Mouse (Mus musculus) stomach, embryonic 16.5 days (tissue): ENCODE measurements around the gene Smtnl2. TPM values are rescaled to one million over a fixed set of nuclear protein-coding genes. Genes with fewer than 3 reads are reported as not detected.

Experiments used
- ATAC-seq: fragments of 200-750 bp; cut with Nextera tagmentation; 2 replicates; pipeline ENCODE4 v1.8.0; 2017; ENCODE audit warnings: moderate number of reproducible peaks, moderate TSS enrichment; ENCODE audit not compliant: insufficient read depth, low FRiP score
- H3K27ac ChIP-seq: fragments of 300-500 bp; sonication (generic); 2 replicates; pipeline ENCODE4 v1.5.1; 2014; ENCODE audit warnings: low read length
- H3K27me3 ChIP-seq: fragments of 300-500 bp; sonication (generic); 2 replicates; pipeline ENCODE4 v1.6.1; 2014; ENCODE audit warnings: low read length, control low read depth, mixed read lengths; ENCODE audit not compliant: control insufficient read depth, insufficient read depth
- H3K36me3 ChIP-seq: fragments of 300-500 bp; sonication (generic); 2 replicates; pipeline ENCODE4 v1.6.1; 2014; ENCODE audit warnings: low read length; ENCODE audit not compliant: control insufficient read depth, insufficient read depth
- H3K4me1 ChIP-seq: fragments of 300-500 bp; sonication (generic); 2 replicates; pipeline ENCODE4 v1.6.1; 2014; ENCODE audit warnings: low read length, control low read depth, mixed read lengths; ENCODE audit not compliant: control insufficient read depth, insufficient read depth
- H3K4me2 ChIP-seq: fragments of 300-500 bp; sonication (generic); 2 replicates; pipeline ENCODE4 v1.6.1; 2014; ENCODE audit warnings: low read depth, low read length, mixed read lengths
- H3K4me3 ChIP-seq: fragments of 300-500 bp; sonication (generic); replicated peaks from 2 replicates; pipeline ENCODE4 v1.5.1; 2014; ENCODE audit warnings: mild to moderate bottlenecking, low read length
- H3K9ac ChIP-seq: fragments of 300-500 bp; sonication (generic); 2 replicates; pipeline ENCODE4 v1.6.1; 2014; ENCODE audit warnings: low read length
- H3K9me3 ChIP-seq: fragments of 300-500 bp; sonication (generic); replicated peaks from 2 replicates; pipeline ENCODE4 v1.6.1; 2016; ENCODE audit warnings: low read length, control low read depth; ENCODE audit not compliant: control insufficient read depth
- WGBS: fragments of 180-500 bp; shearing (Covaris S2); extraction: QIAGEN DNeasy Blood & Tissue Kit; methylation state at CpG from one replicate; pipeline ENCODE4 v1.1.7; 2014; 5-methylcytosine and 5-hydroxymethylcytosine counted together
- polyA plus RNA-seq: library from polyadenylated mRNA; unstranded; fragments of >200 nt; fragmentation: Nextera tagmentation; extraction: Ambion mirVana; gene quantifications from 2 replicates; pipeline ENCODE4 v1.2.1, GENCODE M21; 2015

Smtnl2 gene
- polyA plus RNA-seq, 1 experiment from 2014 or later, result 46.2 TPM

DNA sequence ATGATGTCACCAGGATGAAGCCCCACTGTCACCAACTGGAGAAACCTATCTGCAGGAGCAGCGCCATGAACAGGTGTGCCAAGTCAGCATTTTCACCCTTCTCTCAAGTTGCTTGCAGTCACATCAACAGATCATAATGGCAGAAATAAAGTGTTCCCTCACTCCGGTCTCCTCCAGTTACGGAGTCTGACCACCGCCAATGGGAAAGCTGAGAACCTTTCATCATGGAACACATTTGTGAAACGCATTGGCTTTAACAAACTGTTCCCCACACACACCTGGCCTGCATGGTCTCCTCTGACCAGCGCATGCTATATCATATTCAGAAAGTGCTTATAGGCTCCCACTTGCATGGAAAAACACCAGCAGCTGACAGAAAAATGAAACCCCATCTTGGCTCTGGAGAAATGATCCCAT lies 23.4 kb downstream of the Smtnl2 start:
- Histone ChIP-seq H3K27ac (no peak overlapping the region), H3K4me2 (no peak overlapping the region), H3K36me3 (no peaks in the 10 kb centered on the region), H3K9me3 (no peaks in the 10 kb centered on the region), H3K27me3 (no peaks in the 10 kb centered on the region), H3K4me1 (no peaks in the 10 kb centered on the region), H3K4me3 (no peak overlapping the region), H3K9ac (no peak overlapping the region)
- no peak for ATAC-seq
- WGBS, result 94% methylated on average over 6 of the region's 6 CpGs

DNA sequence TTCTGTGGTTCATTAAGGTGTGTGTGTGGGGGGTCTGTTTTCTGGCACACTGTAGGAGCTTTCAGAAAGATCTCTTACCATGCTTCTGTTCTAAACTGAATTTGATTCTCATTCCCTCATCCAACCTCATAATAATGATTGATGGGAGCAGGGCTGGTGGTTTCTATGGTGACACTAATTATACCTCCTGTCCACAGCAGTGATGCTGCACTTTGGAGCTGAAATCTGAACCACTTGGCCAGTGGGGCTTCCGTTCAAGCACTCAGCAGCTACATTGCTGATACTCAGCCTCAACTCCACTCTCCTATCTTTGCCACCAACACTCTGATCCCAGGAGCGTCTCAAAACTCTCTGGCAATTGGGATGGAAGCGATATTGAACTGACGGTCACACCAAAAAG lies 32.2 kb downstream of the Smtnl2 start:
- Histone ChIP-seq H3K4me1 (no peaks in the 10 kb centered on the region), H3K9ac (no peak overlapping the region), H3K4me3 (no peak overlapping the region), H3K27me3 (no peaks in the 10 kb centered on the region), H3K9me3 (no peaks in the 10 kb centered on the region), H3K36me3 (no peaks in the 10 kb centered on the region), H3K27ac (no peak overlapping the region), H3K4me2 (no peak overlapping the region)
- ATAC-seq, result no peak
- WGBS, result 72% methylated on average over 4 of the region's 4 CpGs

DNA sequence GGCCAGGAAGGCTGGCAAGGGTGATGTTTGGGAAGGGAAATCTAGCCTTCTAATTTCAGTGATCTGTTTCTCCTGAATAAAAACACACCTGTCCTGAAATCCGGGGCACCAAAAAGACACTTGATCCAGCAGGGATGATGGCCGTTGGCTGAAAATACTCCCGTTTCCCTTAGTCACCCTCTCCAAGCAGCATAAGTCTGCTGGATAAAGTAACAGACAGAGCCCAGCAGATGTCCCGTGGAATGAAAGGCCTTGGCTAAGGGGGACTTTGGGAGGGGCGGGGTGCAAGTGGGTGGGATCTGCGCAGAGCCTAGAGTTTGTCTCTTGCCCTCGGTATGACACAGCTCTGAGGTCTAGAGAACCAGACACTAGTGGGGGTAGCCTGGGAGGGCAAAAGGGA lies 33.3 kb downstream of the Smtnl2 start:
- H3K27me3 ChIP-seq, result no peaks in the 10 kb centered on the region
- no peaks in the 10 kb centered on the region for H3K4me1 ChIP-seq
- no peaks in the 10 kb centered on the region for H3K36me3 ChIP-seq
- no peak for ATAC-seq
- H3K9me3 ChIP-seq, result no peaks in the 10 kb centered on the region
- no peak overlapping the region for H3K4me2 ChIP-seq
- 54% methylated on average over 7 of the region's 7 CpGs for WGBS
- no peak overlapping the region for H3K4me3 ChIP-seq
- H3K9ac ChIP-seq, result no peak overlapping the region
- no peak overlapping the region for H3K27ac ChIP-seq

DNA sequence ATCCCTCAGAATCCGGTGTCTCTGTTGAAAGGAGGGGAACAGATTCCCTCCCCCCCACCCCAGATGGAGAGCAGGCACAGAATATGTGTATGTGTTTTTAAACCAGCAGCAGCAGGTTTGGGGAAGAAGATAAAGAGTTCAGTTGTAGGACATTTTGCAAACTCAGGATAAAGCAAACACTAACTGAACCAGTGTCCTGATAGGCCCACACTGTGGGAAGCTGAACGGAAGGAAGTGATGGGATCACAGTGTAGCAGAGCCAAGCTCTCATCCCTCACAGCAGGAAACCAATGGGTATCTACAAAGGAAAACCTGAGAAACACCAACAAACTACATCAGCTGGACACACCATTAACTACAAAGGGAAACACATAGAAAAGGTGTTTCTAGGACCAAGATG lies 35.0 kb downstream of the Smtnl2 start:
- no peak for ATAC-seq
- 68% methylated on average over 2 of the region's 2 CpGs for WGBS
- Histone ChIP-seq H3K9me3 (no peaks in the 10 kb centered on the region), H3K4me1 (no peaks in the 10 kb centered on the region), H3K27me3 (no peaks in the 10 kb centered on the region; the same call in 1 of the 2 replicates), H3K27ac (no peak overlapping the region), H3K9ac (no peak overlapping the region), H3K36me3 (no peaks in the 10 kb centered on the region), H3K4me2 (no peak overlapping the region), H3K4me3 (no peak overlapping the region)

DNA sequence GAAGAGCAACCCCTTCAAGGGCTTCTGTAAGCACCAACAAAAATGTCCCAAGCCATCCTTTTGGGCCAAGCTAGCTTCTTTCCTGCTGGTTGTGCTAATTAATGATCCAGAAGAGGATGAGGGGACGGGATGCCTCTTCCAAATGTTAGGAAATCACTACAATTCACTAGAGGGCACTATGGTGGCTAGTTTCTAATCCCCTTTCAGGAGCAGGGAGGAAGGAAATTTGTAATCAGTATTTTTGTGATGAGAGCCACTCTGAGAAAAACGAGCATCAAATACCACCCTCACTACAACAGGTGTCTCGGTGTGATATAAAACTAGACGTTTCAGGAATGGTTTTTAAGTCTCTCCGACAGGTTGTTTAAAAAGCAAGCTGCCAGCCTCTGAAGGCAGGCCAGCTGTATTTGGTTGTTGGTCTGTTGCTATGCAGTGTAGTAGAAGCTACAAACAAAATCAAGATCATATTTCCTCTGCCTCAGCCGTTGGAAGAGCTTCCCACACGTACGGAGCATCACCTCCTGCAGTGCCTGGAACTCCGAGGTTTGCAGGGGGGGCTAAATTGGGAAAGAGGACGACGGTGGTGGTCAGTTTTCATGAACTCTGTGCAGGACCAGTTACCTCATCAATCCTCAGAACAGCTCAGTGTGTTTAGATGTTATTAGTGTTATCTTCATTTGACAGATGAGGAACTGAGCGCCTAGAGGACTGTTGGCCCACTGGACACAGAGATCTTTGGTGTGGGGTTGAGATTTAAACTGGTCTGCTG lies 41.4 kb downstream of the Smtnl2 start:
- Histone ChIP-seq H3K4me3 (no peak overlapping the region), H3K36me3 (no peaks in the 10 kb centered on the region), H3K4me1 (no peaks in the 10 kb centered on the region), H3K9ac (no peak overlapping the region), H3K27ac (no peak overlapping the region), H3K9me3 (no peaks in the 10 kb centered on the region), H3K4me2 (no peak overlapping the region), H3K27me3 (no peaks in the 10 kb centered on the region; the same call in 1 of the 2 replicates)
- WGBS, result 13% methylated on average over 12 of the region's 12 CpGs
- ATAC-seq, result no peak

DNA sequence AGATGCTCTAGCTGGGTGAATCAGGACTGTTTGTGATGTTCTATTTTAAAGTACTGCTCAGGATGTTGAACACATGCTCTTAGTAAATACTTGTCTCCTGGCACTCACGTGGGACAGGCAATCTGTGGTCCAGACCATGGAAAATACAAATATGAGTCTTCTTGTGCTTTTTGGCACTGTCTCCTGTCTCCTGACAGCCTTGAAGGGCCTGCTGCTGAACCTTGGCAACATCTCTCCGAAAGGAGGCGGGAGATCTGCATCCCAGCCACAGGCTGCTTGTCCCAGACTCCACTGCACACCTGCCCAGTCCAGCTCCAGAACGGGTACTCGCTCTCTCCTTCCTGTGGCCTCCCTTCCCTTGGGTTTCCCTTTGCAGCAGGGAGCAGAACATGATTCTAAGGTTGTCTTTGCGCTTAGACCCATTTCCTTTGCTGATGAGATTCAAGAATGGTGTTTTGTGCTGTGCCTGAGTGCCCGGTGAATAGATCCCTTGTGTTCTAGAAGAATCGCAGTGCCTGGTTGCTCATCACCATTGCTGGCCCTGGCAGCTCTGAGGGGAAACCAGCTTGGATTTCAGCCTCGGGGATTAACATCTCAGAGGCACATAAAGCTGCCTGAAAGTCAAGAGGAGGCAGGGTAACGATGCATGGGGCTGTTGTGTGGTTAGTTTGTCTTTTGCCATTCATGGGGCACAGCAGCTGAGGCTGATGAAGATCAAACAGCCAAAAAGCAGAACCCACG lies 43.4 kb downstream of the Smtnl2 start:
- Histone ChIP-seq H3K36me3 (no peaks in the 10 kb centered on the region), H3K27me3 (no peaks in the 10 kb centered on the region; the same call in 1 of the 2 replicates), H3K4me2 (no peak overlapping the region), H3K27ac (no peak overlapping the region), H3K9me3 (no peaks in the 10 kb centered on the region), H3K9ac (no peak overlapping the region), H3K4me1 (no peaks in the 10 kb centered on the region), H3K4me3 (no peak overlapping the region)
- WGBS, result 57% methylated on average over 11 of the region's 11 CpGs
- no peak for ATAC-seq

DNA sequence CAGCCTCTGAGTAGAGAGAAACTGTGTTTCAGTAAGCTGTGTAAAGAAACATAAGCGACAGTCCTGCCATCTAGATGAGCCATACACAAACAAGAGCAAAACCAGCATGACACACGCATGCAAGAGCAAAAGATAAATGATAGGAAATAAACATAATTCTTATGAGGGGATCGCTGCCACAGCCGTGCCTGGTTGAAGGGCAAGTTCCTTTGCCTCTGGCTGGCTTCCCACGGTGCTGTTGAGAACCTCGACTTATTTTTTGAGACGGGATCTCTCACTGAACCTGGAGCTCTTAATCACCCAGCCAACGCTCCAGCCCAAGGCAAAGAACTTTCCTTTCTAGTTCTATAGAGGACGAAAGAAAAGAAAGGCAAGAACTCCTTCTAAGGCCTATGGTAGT lies 45.4 kb downstream of the Smtnl2 start:
- Histone ChIP-seq H3K36me3 (no peaks in the 10 kb centered on the region), H3K4me3 (no peak overlapping the region), H3K9me3 (no peaks in the 10 kb centered on the region), H3K27me3 (no peaks in the 10 kb centered on the region), H3K4me2 (no peak overlapping the region), H3K9ac (no peak overlapping the region), H3K27ac (no peak overlapping the region), H3K4me1 (0 out of 2 replicates have a peak, but pooled peaks cover 3% of the 10 kb centered on the region)
- WGBS, result 67% methylated on average over 9 of the region's 9 CpGs
- ATAC-seq, result no peak

DNA sequence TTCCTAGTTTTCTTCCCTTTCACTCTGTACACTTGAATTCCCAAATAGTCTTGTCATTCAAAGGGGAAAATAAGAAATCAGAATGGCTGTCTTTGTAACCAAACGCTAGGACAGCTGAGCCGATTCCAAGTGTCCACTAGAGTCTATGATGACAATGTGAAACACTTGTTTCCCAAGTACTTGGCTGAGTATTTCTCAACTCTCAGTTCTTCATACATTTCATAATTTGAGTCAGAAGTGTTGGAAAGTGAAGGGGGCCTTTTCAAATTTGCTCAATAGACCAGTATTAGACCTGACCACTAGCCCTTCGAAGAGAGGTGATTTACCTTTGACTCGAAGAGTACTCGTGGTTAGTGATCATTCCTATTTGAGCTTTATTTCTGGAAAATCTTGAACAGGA lies 47.0 kb downstream of the Smtnl2 start:
- Histone ChIP-seq H3K4me2 (no peak overlapping the region), H3K36me3 (no peaks in the 10 kb centered on the region), H3K9me3 (no peaks in the 10 kb centered on the region), H3K4me1 (0 out of 2 replicates have a peak, but pooled peaks cover 3% of the 10 kb centered on the region), H3K9ac (no peak overlapping the region), H3K27me3 (no peaks in the 10 kb centered on the region), H3K4me3 (no peak overlapping the region), H3K27ac (no peak overlapping the region)
- no peak for ATAC-seq
- 93% methylated on average over 5 of the region's 5 CpGs for WGBS

DNA sequence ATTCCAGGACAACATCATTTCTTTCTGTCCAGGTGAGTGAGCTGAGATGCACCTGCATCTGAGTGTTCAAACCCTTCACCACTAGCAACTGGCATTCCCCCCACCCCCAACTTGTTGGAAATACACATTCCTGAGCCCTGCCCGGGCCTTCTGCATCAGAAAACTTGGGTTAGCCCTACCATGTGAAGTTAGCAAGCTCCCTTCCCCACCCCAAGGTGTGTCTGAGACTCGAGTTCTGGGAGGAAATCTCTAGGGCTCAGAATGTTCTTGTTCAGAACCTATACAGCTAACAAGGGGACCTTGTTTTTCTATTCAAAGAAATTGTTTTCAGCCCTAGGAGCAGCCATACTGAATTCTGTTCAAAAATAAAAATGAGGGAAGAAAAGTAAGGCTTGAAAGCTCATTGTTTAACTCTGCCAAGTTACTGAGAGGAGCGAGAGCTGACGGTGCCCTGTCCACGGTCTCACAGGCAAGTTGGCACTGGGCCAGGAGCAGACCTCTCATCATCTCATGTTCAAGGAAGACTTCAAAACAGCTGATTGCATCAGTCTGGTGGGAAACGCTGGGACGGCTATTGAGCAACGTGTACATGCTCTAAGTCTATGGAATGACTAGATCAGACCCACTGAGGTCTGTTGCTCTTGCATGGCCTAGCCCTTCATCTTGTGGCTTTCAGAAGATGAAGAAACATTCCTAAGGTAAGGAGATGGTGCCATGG lies 47.8 kb downstream of the Smtnl2 start:
- H3K27me3 ChIP-seq, result no peaks in the 10 kb centered on the region
- no peak overlapping the region for H3K9ac ChIP-seq
- no peaks in the 10 kb centered on the region for H3K9me3 ChIP-seq
- no peaks in the 10 kb centered on the region for H3K36me3 ChIP-seq
- 0 out of 2 replicates have a peak, but pooled peaks cover 3% of the 10 kb centered on the region for H3K4me1 ChIP-seq
- WGBS, result 63% methylated on average over 8 of the region's 8 CpGs
- no peak overlapping the region for H3K27ac ChIP-seq
- no peak overlapping the region for H3K4me3 ChIP-seq
- no peak for ATAC-seq
- H3K4me2 ChIP-seq, result no peak overlapping the region
